Mouse (Mus musculus): ENCODE data around the gene 1700069L16Rik. TPM values are rescaled to one million over a fixed set of nuclear protein-coding genes. Genes with fewer than 3 reads are reported as not detected.

The 1700069L16Rik gene
- polyA plus RNA-seq, 1 experiment from 2014 or later = not detected

DNA sequence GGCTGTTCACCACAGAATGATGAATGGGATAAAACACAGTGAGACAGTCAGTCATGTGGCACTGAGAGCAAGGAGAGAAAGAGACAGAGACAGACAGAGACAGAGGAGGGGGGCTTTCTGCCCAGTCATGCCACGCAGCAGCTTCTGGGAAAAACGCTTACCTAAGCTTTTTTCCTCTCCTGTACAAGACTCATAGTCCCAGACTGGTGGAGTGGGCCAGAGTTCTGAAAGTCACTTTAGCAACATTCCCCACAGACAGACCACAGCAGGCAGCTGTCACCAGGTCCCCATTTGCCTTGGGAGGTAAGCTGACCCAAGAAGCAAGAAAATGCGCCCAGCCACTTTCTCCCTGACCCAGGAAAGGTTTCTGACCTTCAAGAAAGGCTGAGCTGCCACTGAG lies 42.1 kb downstream of the 1700069L16Rik start:
- Histone ChIP-seq H3K4me2 (ENCODE audit: low read depth, low read length) (no peak overlapping the region), H3K4me1 (ENCODE audit: control insufficient read depth, insufficient read depth, low read length) (no peaks in the 10 kb centered on the region), H3K27ac (ENCODE audit: low read length) (no peak overlapping the region), H3K27me3 (replicated peaks; ENCODE audit: control insufficient read depth, insufficient read depth, low read length) (no peaks in the 10 kb centered on the region), H3K9ac (ENCODE audit: low read depth, low read length) (no peak overlapping the region), H3K4me3 (ENCODE audit: low read length) (no peak overlapping the region), H3K9me3 (ENCODE audit: control insufficient read depth, low read length) (no peaks in the 10 kb centered on the region), H3K36me3 (ENCODE audit: control insufficient read depth, insufficient read depth, low read length) (no peaks in the 10 kb centered on the region)
- ATAC-seq = no peak
- 83% methylated on average over 3 of the region's 3 CpGs for whole genome bisulfite sequencing

DNA sequence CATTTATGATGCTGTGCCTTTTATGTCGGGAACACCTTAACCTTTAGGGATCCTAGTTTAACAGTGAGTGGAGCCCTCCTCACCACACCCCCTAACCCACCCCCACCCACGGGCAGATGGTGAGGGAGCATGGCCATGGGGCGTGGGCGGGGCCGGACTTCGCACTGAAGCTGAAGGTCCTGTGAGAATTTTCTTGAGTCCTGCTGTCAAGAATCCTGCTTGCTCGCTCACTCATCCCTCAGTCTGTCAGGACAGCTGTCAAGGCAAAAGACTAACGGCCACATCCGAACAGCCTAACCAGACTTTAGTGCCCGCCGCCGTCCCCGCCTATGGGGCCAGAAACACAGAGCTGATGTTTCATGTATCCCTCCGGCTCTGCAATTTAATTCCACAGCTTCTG lies 43.4 kb downstream of the 1700069L16Rik start:
- 77% methylated on average over 14 of the region's 14 CpGs for WGBS
- Histone ChIP-seq H3K27ac (ENCODE audit: low read length) (no peak overlapping the region), H3K4me1 (ENCODE audit: control insufficient read depth, insufficient read depth, low read length) (no peaks in the 10 kb centered on the region), H3K4me2 (ENCODE audit: low read depth, low read length) (no peak overlapping the region), H3K4me3 (ENCODE audit: low read length) (no peak overlapping the region), H3K27me3 (replicated peaks; ENCODE audit: control insufficient read depth, insufficient read depth, low read length) (no peaks in the 10 kb centered on the region), H3K9ac (ENCODE audit: low read depth, low read length) (no peak overlapping the region), H3K9me3 (ENCODE audit: control insufficient read depth, low read length) (no peaks in the 10 kb centered on the region), H3K36me3 (ENCODE audit: control insufficient read depth, insufficient read depth, low read length) (no peaks in the 10 kb centered on the region)
- ATAC-seq = no peak

DNA sequence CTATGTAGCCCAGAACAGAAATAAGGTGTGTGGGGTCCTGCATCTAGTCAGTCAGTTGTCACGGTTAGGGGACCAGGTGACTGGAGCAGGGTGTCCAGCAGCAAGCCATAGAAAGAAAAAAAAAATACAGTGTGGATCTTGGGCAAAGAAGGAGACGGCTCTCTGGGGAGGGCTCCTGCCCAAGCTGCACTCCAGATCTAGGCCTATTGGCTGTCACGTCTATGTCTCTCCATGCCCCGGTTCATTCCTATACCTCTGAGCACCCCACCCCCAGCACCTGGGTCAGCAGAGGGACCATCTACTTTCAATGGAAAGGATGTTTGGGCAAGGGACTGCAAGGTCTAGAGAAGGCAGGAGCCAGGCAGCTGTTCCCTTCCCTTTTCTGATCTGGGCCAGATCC lies 45.1 kb downstream of the 1700069L16Rik start:
- 84% methylated on average over 4 of the region's 4 CpGs for WGBS
- Histone ChIP-seq H3K4me3 (ENCODE audit: low read length) (no peak overlapping the region), H3K27ac (ENCODE audit: low read length) (no peak overlapping the region), H3K9me3 (ENCODE audit: control insufficient read depth, low read length) (no peaks in the 10 kb centered on the region), H3K4me1 (ENCODE audit: control insufficient read depth, insufficient read depth, low read length) (no peaks in the 10 kb centered on the region), H3K9ac (ENCODE audit: low read depth, low read length) (no peak overlapping the region), H3K27me3 (replicated peaks; ENCODE audit: control insufficient read depth, insufficient read depth, low read length) (no peaks in the 10 kb centered on the region), H3K4me2 (ENCODE audit: low read depth, low read length) (no peak overlapping the region), H3K36me3 (ENCODE audit: control insufficient read depth, insufficient read depth, low read length) (no peaks in the 10 kb centered on the region)
- no peak for ATAC-seq

DNA sequence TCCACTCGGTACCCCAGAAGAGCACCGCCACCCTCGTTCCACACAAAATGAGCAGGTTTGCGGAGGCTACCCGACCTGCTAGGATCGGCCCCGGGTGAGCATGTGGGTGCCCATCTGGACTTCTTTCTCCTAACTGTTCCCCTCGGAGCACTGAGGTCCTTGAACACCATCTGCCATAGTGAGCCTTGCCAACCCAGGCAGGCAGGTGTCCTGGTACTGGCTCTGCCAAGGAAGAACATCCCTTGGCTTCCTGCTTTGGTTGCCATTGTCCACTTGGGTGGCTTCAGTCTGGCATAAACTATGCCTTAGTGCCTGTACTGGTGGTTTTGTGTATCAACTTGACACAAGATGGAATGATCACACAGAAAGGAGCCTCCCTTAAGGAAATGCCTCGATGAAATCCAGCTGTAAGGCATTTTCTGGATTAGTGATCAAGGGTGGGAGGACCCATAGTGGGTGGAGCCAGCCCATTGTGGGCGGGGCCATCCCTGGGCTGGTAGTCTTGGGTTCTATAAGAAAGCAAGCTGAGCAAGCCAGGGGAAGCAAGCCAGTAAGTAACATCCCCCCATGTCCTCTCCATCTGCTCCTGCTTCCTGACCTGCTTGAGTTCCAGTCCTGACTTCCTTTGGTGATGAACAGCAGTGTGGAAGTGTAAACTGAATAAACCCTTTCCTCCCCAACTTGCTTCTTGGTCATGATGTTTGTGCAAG lies 45.7 kb downstream of the 1700069L16Rik start:
- no peak for ATAC-seq
- no peaks in the 10 kb centered on the region for H3K9me3 ChIP-seq (ENCODE audit: control insufficient read depth, low read length)
- WGBS = 82% methylated on average over 10 of the region's 10 CpGs
- H3K4me2 ChIP-seq (ENCODE audit: low read depth, low read length) = no peak overlapping the region
- H3K4me3 ChIP-seq (ENCODE audit: low read length) = no peak overlapping the region
- H3K27ac ChIP-seq (ENCODE audit: low read length) = no peak overlapping the region
- H3K27me3 ChIP-seq (replicated peaks; ENCODE audit: control insufficient read depth, insufficient read depth, low read length) = no peaks in the 10 kb centered on the region
- H3K9ac ChIP-seq (ENCODE audit: low read depth, low read length) = no peak overlapping the region
- H3K4me1 ChIP-seq (ENCODE audit: control insufficient read depth, insufficient read depth, low read length) = no peaks in the 10 kb centered on the region
- H3K36me3 ChIP-seq (ENCODE audit: control insufficient read depth, insufficient read depth, low read length) = no peaks in the 10 kb centered on the region

DNA sequence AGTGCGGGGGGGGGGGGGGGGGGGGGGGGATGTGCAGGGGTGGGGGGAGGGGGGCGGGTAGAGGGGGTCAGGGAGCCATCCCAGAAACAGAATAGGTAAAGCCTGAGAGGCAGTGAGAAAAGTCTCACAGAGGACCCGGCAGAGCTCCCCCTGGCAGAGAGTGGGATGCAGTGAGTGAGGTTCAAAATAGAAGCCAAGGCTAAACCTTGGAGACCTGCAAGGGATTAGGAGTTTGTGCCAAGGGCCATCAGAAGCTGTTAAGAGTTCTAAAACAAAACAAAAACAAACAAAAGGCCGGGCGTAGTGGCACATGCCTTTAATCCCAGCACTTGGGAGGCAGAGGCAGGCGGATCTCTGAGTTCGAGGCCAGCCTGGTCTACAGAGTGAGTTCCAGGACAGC lies 47.0 kb downstream of the 1700069L16Rik start:
- Histone ChIP-seq H3K27ac (ENCODE audit: low read length) (no peak overlapping the region), H3K4me1 (ENCODE audit: control insufficient read depth, insufficient read depth, low read length) (no peaks in the 10 kb centered on the region), H3K4me2 (ENCODE audit: low read depth, low read length) (no peak overlapping the region), H3K9me3 (ENCODE audit: control insufficient read depth, low read length) (no peaks in the 10 kb centered on the region), H3K9ac (ENCODE audit: low read depth, low read length) (no peak overlapping the region), H3K4me3 (ENCODE audit: low read length) (no peak overlapping the region), H3K27me3 (replicated peaks; ENCODE audit: control insufficient read depth, insufficient read depth, low read length) (no peaks in the 10 kb centered on the region), H3K36me3 (ENCODE audit: control insufficient read depth, insufficient read depth, low read length) (no peaks in the 10 kb centered on the region)
- 84% methylated on average over 4 of the region's 7 CpGs for WGBS
- ATAC-seq = no peak

DNA sequence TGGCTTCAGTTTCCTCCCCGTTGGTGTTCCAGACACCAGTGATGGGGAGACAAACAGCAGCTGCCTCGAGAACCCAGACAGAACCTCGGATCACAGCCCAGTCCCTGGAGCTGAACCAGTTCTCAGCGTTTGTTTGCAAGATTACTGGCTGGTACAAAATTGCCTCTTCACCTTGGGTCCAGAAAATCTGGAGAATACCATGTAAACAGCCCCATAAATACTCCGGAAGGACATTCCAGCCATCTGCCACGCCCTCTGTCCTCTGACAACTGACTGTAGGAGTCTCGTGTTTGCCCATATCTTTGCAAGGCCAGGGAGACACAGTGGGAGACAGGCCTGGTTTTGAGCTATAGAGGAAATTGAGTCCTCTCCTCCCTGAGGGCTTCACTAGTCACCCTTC lies 49.7 kb downstream of the 1700069L16Rik start:
- no peak overlapping the region for H3K27ac ChIP-seq (ENCODE audit: low read length)
- no peak overlapping the region for H3K4me3 ChIP-seq (ENCODE audit: low read length)
- H3K9ac ChIP-seq (ENCODE audit: low read depth, low read length) = no peak overlapping the region
- 44% methylated on average over 7 of the region's 7 CpGs for WGBS
- no peaks in the 10 kb centered on the region for H3K36me3 ChIP-seq (ENCODE audit: control insufficient read depth, insufficient read depth, low read length)
- no peak overlapping the region for H3K4me2 ChIP-seq (ENCODE audit: low read depth, low read length)
- H3K27me3 ChIP-seq (replicated peaks; ENCODE audit: control insufficient read depth, insufficient read depth, low read length) = no peaks in the 10 kb centered on the region
- no peak for ATAC-seq
- H3K4me1 ChIP-seq (ENCODE audit: control insufficient read depth, insufficient read depth, low read length) = no peaks in the 10 kb centered on the region
- H3K9me3 ChIP-seq (ENCODE audit: control insufficient read depth, low read length) = no peaks in the 10 kb centered on the region

DNA sequence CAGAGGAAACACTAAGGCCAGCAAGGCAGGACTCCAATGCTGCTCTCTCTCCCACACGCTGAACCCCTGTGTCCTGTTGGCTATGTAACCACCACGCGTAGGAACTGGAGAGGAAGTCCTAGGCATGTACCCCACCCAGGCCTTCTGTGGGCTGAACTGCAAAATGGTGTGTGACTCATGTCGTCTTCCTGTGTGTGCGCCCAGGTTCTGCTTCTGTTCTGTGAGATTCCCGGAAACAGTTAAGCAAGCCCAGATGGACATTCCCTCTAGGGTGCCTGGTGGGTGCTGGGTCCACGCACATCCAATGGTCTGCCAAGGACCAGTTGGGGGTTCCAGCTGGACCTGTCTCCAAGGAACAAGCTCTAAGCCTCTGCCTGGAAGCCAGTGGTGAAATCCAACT lies 52.1 kb downstream of the 1700069L16Rik start:
- Histone ChIP-seq H3K27me3 (replicated peaks; ENCODE audit: control insufficient read depth, insufficient read depth, low read length) (no peaks in the 10 kb centered on the region), H3K9me3 (ENCODE audit: control insufficient read depth, low read length) (no peaks in the 10 kb centered on the region), H3K4me3 (ENCODE audit: low read length) (no peak overlapping the region), H3K36me3 (ENCODE audit: control insufficient read depth, insufficient read depth, low read length) (no peaks in the 10 kb centered on the region), H3K27ac (ENCODE audit: low read length) (no peak overlapping the region), H3K9ac (ENCODE audit: low read depth, low read length) (no peak overlapping the region), H3K4me2 (ENCODE audit: low read depth, low read length) (no peak overlapping the region), H3K4me1 (ENCODE audit: control insufficient read depth, insufficient read depth, low read length) (no peaks in the 10 kb centered on the region)
- ATAC-seq = no peak
- WGBS = 76% methylated on average over 7 of the region's 7 CpGs

DNA sequence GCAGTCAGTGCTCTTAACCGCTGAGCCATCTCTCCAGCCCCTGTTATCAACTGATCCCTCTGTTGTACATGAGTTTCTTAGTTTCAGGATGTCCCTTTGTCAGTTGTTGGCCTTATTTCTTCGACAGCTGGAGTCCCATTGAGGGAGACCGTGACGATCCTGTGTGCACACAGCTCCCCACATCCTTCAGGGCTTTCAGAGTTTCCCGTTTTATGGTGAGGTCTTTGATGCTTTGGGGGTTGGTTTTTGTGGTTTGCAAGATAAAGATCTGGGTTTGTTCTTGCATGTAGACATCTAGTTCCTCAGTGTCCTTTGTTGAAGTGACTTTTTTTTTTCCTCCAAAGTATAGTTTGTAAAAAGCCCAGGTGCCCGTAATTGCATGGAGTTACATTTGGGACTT lies 54.0 kb downstream of the 1700069L16Rik start:
- H3K27me3 ChIP-seq (replicated peaks; ENCODE audit: control insufficient read depth, insufficient read depth, low read length) = no peaks in the 10 kb centered on the region
- H3K4me2 ChIP-seq (ENCODE audit: low read depth, low read length) = no peak overlapping the region
- no peak overlapping the region for H3K27ac ChIP-seq (ENCODE audit: low read length)
- H3K9me3 ChIP-seq (ENCODE audit: control insufficient read depth, low read length) = no peaks in the 10 kb centered on the region
- no peak for ATAC-seq
- no peaks in the 10 kb centered on the region for H3K36me3 ChIP-seq (ENCODE audit: control insufficient read depth, insufficient read depth, low read length)
- H3K4me3 ChIP-seq (ENCODE audit: low read length) = no peak overlapping the region
- 76% methylated on average over 6 of the region's 6 CpGs for WGBS
- H3K4me1 ChIP-seq (ENCODE audit: control insufficient read depth, insufficient read depth, low read length) = no peaks in the 10 kb centered on the region
- H3K9ac ChIP-seq (ENCODE audit: low read depth, low read length) = no peak overlapping the region

DNA sequence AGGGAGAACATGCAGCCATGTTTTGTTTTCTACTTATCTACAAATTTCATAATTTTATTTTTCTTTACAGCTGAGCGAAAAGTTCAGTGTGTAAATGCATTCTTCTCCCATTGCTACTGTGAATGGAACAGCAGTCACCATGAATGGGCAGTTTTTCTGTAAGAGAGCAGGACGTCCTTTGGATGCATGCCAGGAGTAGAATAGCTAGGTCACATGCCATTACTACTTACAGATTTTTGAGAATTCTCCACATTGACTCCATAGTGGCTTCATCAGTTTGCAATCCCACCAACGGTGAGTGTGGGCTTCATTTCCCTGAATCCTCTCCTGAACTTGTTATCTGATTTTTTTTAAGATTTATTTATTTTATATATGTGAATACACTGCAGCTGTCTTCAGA lies 54.5 kb downstream of the 1700069L16Rik start:
- no peaks in the 10 kb centered on the region for H3K9me3 ChIP-seq (ENCODE audit: control insufficient read depth, low read length)
- no peaks in the 10 kb centered on the region for H3K4me1 ChIP-seq (ENCODE audit: control insufficient read depth, insufficient read depth, low read length)
- H3K27me3 ChIP-seq (replicated peaks; ENCODE audit: control insufficient read depth, insufficient read depth, low read length) = no peaks in the 10 kb centered on the region
- H3K36me3 ChIP-seq (ENCODE audit: control insufficient read depth, insufficient read depth, low read length) = no peaks in the 10 kb centered on the region
- 62% methylated on average over 3 of the region's 3 CpGs for WGBS
- ATAC-seq = no peak
- H3K4me3 ChIP-seq (ENCODE audit: low read length) = no peak overlapping the region
- H3K4me2 ChIP-seq (ENCODE audit: low read depth, low read length) = no peak overlapping the region
- no peak overlapping the region for H3K9ac ChIP-seq (ENCODE audit: low read depth, low read length)
- no peak overlapping the region for H3K27ac ChIP-seq (ENCODE audit: low read length)

GRCm38 (mm10) chr5:113664629-113665195 lies 59.9 kb downstream of the 1700069L16Rik start:
- H3K4me2 ChIP-seq (ENCODE audit: low read depth, low read length) = no peak overlapping the region
- no peaks in the 10 kb centered on the region for H3K9me3 ChIP-seq (ENCODE audit: control insufficient read depth, low read length)
- no peak overlapping the region for H3K9ac ChIP-seq (ENCODE audit: low read depth, low read length)
- no peaks in the 10 kb centered on the region for H3K27me3 ChIP-seq (replicated peaks; ENCODE audit: control insufficient read depth, insufficient read depth, low read length)
- 71% methylated on average over 12 of the region's 12 CpGs for WGBS
- no peaks in the 10 kb centered on the region for H3K4me1 ChIP-seq (ENCODE audit: control insufficient read depth, insufficient read depth, low read length)
- H3K27ac ChIP-seq (ENCODE audit: low read length) = no peak overlapping the region
- no peak for ATAC-seq
- no peak overlapping the region for H3K4me3 ChIP-seq (ENCODE audit: low read length)
- H3K36me3 ChIP-seq (ENCODE audit: control insufficient read depth, insufficient read depth, low read length) = no peaks in the 10 kb centered on the region

All from intestine, embryonic 16.5 days (tissue).